22 mouse cellular contexts compared by ENCODE assay signal in the genomic region with DNA sequence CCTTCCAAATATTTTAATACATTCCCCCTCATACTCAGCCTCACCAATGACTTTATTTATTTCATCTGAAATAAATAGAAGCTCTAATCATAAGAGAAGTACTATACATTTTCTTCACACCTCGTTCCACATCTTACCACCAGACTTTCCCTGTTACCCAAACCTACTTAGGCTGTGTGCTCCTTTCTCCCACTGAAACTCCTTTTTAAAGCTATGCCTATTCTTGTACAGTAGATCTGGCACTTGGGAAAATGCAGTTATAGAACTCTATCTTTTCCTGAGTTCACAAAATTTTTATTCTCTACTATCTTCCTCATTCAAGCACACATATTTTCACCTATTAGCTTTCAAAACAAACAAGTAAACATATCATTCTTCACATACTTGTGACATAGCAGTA.
"Had no signal": no experiment of that assay in that cellular context is flagged by ENCODE, and none has a peak within 500 bp of the region (broad histone marks: within the 10 kb centered on the region; RNA-seq: fewer than 3 reads in every experiment).

No protein-coding gene starts in this region.

- DNase-seq: heart, postnatal 10 days; heart, postnatal 14 days; heart, postnatal 36 days; heart, postnatal 4 days; kidney, adult 11 months; kidney, adult 18-20 months; kidney, adult 2 months; kidney, adult 8-10 months; kidney, adult 9 months; kidney, postnatal 10 days; kidney, postnatal 14 days; kidney, postnatal 25 days; kidney, postnatal 36 days; kidney, postnatal 4 days; layer of hippocampus, adult 9-11 months; layer of hippocampus, postnatal 36 days had no signal

- ATAC-seq: hindbrain, embryonic 16.5 days; hindbrain, postnatal 0 days; inflammation-experienced regulatory T-cells, adult 6 months; intestine, embryonic 15.5 days; intestine, embryonic 16.5 days; intestine, postnatal 0 days had no signal
